In the genomic region with DNA sequence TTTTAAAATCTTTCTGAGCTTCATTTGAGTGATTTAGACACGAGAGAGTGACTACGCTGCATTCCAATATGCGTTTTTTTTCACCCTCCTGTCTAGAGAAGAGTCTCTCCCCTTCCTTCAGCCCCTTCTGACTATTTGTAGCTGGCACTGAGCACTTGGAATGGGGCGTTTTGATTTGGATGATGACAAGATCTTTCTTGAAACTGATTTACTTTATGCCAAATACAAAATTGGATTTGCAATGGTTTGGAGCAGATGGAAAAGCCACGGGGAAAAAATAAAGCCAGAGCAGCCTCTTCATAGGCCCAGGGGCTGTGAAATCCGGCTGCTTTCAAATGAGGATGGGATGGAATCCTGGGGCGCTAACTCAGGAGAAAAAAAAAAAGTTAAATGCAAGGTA, we compare ENCODE assay signal across 17 mouse cellular contexts.
A peak's percentile ranks its signal among the peaks of the same experiment; 100 is the strongest.
DNase-seq lines count a peak whose midpoint lies in the region; ATAC-seq and TF ChIP-seq lines count a peak whose summit lies in the region.
"Had no signal": no experiment of that assay in that cellular context is flagged by ENCODE, and none has a peak within 500 bp of the region (broad histone marks: within the 10 kb centered on the region; RNA-seq: fewer than 3 reads in every experiment).

No protein-coding gene starts in this region.

- WGBS in heart, embryonic 11.5 days (ENCODE audit: insufficient replicate concordance) = 65% methylated on average over 7 of the region's 7 CpGs
- 72% methylated on average over 7 of the region's 7 CpGs for WGBS in lung, postnatal 0 days

- no peak overlapping the region for H3K4me2 ChIP-seq in heart, embryonic 11.5 days
- no peak overlapping the region for H3K4me2 ChIP-seq in lung, postnatal 0 days (replicated peaks; ENCODE audit: low read depth, low read length)
- H3K4me2 ChIP-seq: hindbrain, embryonic 14.5 days; liver, embryonic 13.5 days; neural tube, embryonic 15.5 days had no signal

- H3K4me3 ChIP-seq in heart, embryonic 11.5 days (ENCODE audit: low read depth, low read length) = no peak overlapping the region
- H3K4me3 ChIP-seq in lung, postnatal 0 days (ENCODE audit: low read depth, low read length) = no peak overlapping the region
- H3K4me3 ChIP-seq: liver, embryonic 13.5 days; neural tube, embryonic 15.5 days had no signal

- H3K4me1 ChIP-seq in heart, embryonic 11.5 days (ENCODE audit: control insufficient read depth, insufficient read depth, low read length) = no peaks in the 10 kb centered on the region
- no peaks in the 10 kb centered on the region for H3K4me1 ChIP-seq in lung, postnatal 0 days (ENCODE audit: insufficient read depth, low read depth, low read length)
- H3K4me1 ChIP-seq: liver, embryonic 13.5 days; neural tube, embryonic 15.5 days had no signal

- H3K9me3 ChIP-seq in heart, embryonic 11.5 days (replicated peaks; ENCODE audit: control insufficient read depth, low read length) = no peaks in the 10 kb centered on the region
- no peaks in the 10 kb centered on the region for H3K9me3 ChIP-seq in lung, postnatal 0 days (ENCODE audit: low read length)
- H3K9me3 ChIP-seq: liver, embryonic 13.5 days; neural tube, embryonic 15.5 days had no signal

- peak; percentile 15; the same call in 1 of the 2 replicates for ATAC-seq in cerebellum, adult (ENCODE audit: insufficient number of reproducible peaks, low FRiP score, low TSS enrichment)
- no peak for ATAC-seq in heart, embryonic 11.5 days (replicated peaks; ENCODE audit: insufficient number of reproducible peaks, low FRiP score, low TSS enrichment)
- no peak for ATAC-seq in lung, postnatal 0 days
- ATAC-seq: intestine, postnatal 0 days had no signal

- no peak overlapping the region for H3K9ac ChIP-seq in heart, embryonic 11.5 days (ENCODE audit: low read depth, low read length)
- H3K9ac ChIP-seq in lung, postnatal 0 days (replicated peaks; ENCODE audit: low read depth) = no peak overlapping the region
- H3K9ac ChIP-seq: hindbrain, embryonic 14.5 days; liver, embryonic 13.5 days; neural tube, embryonic 15.5 days had no signal

- TF ChIP-seq EP300 in lung, postnatal 0 days (IDR thresholded peaks at IDR 0.05) = no peak

- H3K27me3 ChIP-seq in heart, embryonic 11.5 days (ENCODE audit: control insufficient read depth, insufficient read depth, low read length) = no peaks in the 10 kb centered on the region
- H3K27me3 ChIP-seq in lung, postnatal 0 days (replicated peaks; ENCODE audit: insufficient read depth, low read length) = no peaks in the 10 kb centered on the region
- H3K27me3 ChIP-seq: liver, embryonic 13.5 days; neural tube, embryonic 15.5 days had no signal

- no peak overlapping the region for H3K27ac ChIP-seq in heart, embryonic 11.5 days (ENCODE audit: low read depth, low read length)
- H3K27ac ChIP-seq in lung, postnatal 0 days (ENCODE audit: low read length) = no peak overlapping the region
- H3K27ac ChIP-seq: hindbrain, embryonic 14.5 days; liver, embryonic 13.5 days; neural tube, embryonic 15.5 days had no signal

- no peaks in the 10 kb centered on the region for H3K36me3 ChIP-seq in heart, embryonic 11.5 days (ENCODE audit: control insufficient read depth, insufficient read depth, low read length)
- H3K36me3 ChIP-seq in lung, postnatal 0 days (ENCODE audit: insufficient read depth, low read length) = no peaks in the 10 kb centered on the region
- H3K36me3 ChIP-seq: liver, embryonic 13.5 days; neural tube, embryonic 15.5 days had no signal

- no peak for TF ChIP-seq CTCF in lung, postnatal 0 days (IDR thresholded peaks at IDR 0.05)

- no peak for DNase-seq in cerebellum, adult 18-20 months
- DNase-seq in layer of hippocampus, adult 18-20 months (ENCODE audit: low spot score in 2 of 2) = peak; percentile 11 to 32
- DNase-seq in layer of hippocampus, adult 9-10 months (ENCODE audit: low spot score) = no peak
- DNase-seq in brain, embryonic 18.5 days (ENCODE audit: low read depth, low spot score) = peak; percentile 74
- DNase-seq in frontal cortex, postnatal 10 days (ENCODE audit: low spot score in 2 of 2) = peak; percentile 7 to 11
- no peak for DNase-seq in lung, postnatal 0 days (ENCODE audit: low spot score)
- DNase-seq: adrenal gland, postnatal 14 days; heart, postnatal 10 days; kidney, postnatal 25 days; liver, embryonic 13.5 days; lung, postnatal 10 days; thymus, postnatal 4 days had no signal

Comparison
In these comparisons a context has a peak if more than half of its experiments do, and no peak if none do; other contexts are left out.
1. DNase-seq: peak in layer of hippocampus, adult 18-20 months (2 of 2), brain, embryonic 18.5 days (single experiment) and frontal cortex, postnatal 10 days (2 of 2); none in cerebellum, adult 18-20 months (0 of 2), layer of hippocampus, adult 9-10 months (single experiment) and lung, postnatal 0 days (single experiment).